Mouse (Mus musculus) bone marrow macrophage, adult 2 months (primary cell): ENCODE measurements around the gene Dnajc2. TPM values are rescaled to one million over a fixed set of nuclear protein-coding genes. Genes with fewer than 3 reads are reported as not detected.

ENCODE experiments used
- H3K27ac ChIP-seq: 2 replicates; pipeline ENCODE4 v1.5.1; 2012; ENCODE audit warnings: low read depth, low read length; ENCODE audit not compliant: insufficient read depth
- H3K4me1 ChIP-seq: 2 replicates; pipeline ENCODE4 v1.6.1; 2012; ENCODE audit warnings: low read length; ENCODE audit not compliant: control insufficient read depth, insufficient read depth
- H3K4me3 ChIP-seq: 2 replicates; pipeline ENCODE4 v1.5.1; 2012; ENCODE audit warnings: mild to moderate bottlenecking, low read length, moderate library complexity; ENCODE audit not compliant: insufficient read depth
- CTCF ChIP-seq: IDR thresholded peaks from 2 replicates; pipeline ENCODE4 v1.5.1; 2012; ENCODE audit warnings: low read depth, mild to moderate bottlenecking, low read length, moderate library complexity
- POLR2A ChIP-seq: IDR thresholded peaks from 2 replicates; pipeline ENCODE4 v1.6.1; 2012; ENCODE audit warnings: mild to moderate bottlenecking, low read depth, low read length, borderline replicate concordance
- polyA plus RNA-seq: library from polyadenylated mRNA; stranded (reverse); fragments of >200 nt; gene quantifications from 2 replicates; pipeline ENCODE4 v1.2.4, GENCODE M21; 2012; ENCODE audit not compliant: missing spikeins, insufficient read depth, insufficient read length

Dnajc2 gene
- 34.0 and 34.2 TPM in 2 replicates for polyA plus RNA-seq

DNA sequence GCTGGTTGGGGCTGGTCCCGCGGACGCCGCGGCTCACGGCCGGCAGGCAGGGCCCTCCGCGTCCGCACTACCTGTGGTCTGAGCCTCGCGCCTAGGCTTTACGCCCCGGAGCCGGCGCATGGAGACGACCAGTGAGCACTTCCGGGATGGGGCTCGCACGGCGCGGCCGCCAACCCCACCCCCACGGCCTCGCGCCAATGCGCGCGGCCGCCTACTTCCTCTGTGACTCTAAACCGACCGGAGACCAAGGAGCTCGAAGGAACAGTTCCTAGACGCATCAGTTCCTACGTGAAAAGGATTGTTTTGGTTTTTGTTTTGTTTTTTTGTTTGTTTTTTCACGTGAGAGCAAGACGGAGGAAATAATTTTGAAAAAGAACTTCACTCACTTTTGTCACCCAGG, at the start of gene Dnajc2, which contains the start of gene Psmc2:
Gene Dnajc2, minus strand, starts transcription at position 199 of the 400 bp plus-strand sequence.
Gene Psmc2, plus strand, starts transcription at position 231 of the 400 bp plus-strand sequence.
- Histone ChIP-seq H3K4me3 (peak within 1 kb of the TSS; percentile 90), H3K27ac (peak within 1 kb of the TSS; percentile 73), H3K4me1 (peaks cover 16% of the 10 kb centered on the region)
- TF ChIP-seq CTCF (no peak), POLR2A (no peak)

DNA sequence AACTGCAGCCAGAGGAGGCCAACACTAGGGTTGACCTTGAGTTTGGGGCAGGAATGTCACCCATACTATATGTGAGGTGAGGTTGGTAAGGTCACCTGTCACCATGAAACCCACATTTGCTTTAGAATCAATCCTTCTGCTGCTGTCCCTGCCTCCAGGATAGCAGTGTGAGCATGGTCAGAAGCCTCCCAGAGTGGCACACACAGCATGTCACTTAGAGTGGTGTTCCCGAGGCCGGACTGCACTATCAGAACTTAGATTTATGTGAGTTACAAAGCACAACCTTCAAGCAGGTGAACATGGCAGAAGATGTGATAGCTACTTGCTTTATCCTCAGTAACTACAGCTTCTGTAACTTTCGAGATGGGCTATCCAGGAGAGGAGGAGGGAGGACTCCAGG, 46.7 kb upstream of the Dnajc2 start:
- H3K4me3 ChIP-seq, result no peak overlapping the region
- no peaks in the 10 kb centered on the region for H3K4me1 ChIP-seq
- no peak overlapping the region for H3K27ac ChIP-seq
- no peak for TF ChIP-seq CTCF
- TF ChIP-seq POLR2A, result no peak

- TF ChIP-seq CTCF (no peak), POLR2A (no peak)
- Histone ChIP-seq H3K4me1 (no peaks in the 10 kb centered on the region), H3K4me3 (no peak overlapping the region), H3K27ac (no peak overlapping the region)
Measured at GRCm38 (mm10) chr5:21828855-21829254, 43.8 kb upstream of the Dnajc2 start.

DNA sequence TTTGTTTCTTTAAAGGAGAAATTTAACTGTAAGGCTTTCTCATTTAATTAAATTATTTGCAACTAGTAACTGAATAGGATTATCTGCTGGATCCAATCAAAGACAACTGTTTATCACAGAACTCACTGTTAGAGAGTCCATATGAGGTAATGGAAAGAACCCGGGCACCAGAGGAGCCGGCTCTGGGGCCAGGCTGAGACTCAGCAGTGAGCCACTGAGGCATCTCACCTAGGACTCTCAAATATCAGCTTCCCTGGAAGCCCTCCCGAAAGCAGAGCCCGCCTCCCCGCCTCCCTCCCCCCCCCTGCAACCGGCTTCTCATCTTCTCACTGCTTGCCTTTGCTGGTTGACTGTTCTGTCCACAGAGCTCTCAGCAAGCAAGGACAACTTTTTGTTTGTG, 42.6 kb upstream of the Dnajc2 start:
- TF ChIP-seq CTCF, result no peak
- no peak for TF ChIP-seq POLR2A
- no peak overlapping the region for H3K27ac ChIP-seq
- no peaks in the 10 kb centered on the region for H3K4me1 ChIP-seq
- no peak overlapping the region for H3K4me3 ChIP-seq

DNA sequence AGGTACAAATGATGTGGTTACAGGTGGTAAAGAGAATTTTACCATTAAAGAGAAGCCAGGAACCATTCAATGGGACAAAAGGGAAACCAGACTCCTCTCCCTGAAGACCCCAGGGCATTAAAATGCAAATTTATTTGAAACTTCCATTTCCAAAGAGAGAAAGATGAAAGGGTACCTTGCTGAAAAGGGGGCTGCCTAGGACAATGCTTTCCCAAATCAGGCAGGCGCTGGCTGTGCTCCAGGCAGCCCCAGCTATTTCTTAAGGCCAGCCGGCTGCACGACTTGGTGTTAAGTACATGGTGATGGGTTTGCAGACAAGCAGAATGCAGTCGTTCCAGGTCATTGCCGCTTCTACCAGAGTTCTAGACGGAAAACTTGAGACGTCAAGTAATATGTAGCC, 41.3 kb upstream of the Dnajc2 start:
- H3K4me1 ChIP-seq, result no peaks in the 10 kb centered on the region
- TF ChIP-seq CTCF (no peak), POLR2A (no peak)
- H3K4me3 ChIP-seq, result no peak overlapping the region
- no peak overlapping the region for H3K27ac ChIP-seq

GRCm38 (mm10) chr5:21813994-21814393, 28.9 kb upstream of the Dnajc2 start:
- Histone ChIP-seq H3K4me1 (no peaks in the 10 kb centered on the region), H3K4me3 (no peak overlapping the region), H3K27ac (no peak overlapping the region)
- TF ChIP-seq CTCF (peak; percentile 43; the same call in 1 of the 2 replicates), POLR2A (no peak)

- H3K4me1 ChIP-seq, result no peaks in the 10 kb centered on the region
- TF ChIP-seq CTCF (no peak), POLR2A (no peak)
- H3K4me3 ChIP-seq, result no peak overlapping the region
- no peak overlapping the region for H3K27ac ChIP-seq
Measured at GRCm38 (mm10) chr5:21810924-21811323, 25.9 kb upstream of the Dnajc2 start.

DNA sequence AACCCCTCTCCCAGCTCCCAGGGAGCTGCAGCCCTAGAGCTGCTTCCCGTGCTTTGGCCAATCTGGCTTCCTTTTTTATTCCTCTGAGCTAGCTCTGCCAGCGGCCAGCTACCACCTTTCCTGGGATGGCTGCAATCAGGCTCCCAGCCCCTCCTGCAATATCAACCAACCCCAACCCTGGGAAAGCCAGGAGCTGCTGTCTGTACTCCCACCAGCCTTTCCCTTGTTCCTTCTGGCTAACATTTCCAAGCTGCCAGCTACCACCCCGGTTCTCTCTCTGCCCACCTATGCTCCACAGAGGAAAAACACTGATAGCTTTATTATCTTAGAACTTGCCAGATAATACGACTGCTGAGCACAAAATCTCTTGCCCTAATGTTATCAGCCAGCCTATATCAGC, 19.8 kb upstream of the Dnajc2 start:
- H3K4me1 ChIP-seq, result no peaks in the 10 kb centered on the region
- TF ChIP-seq POLR2A (no peak), CTCF (no peak)
- H3K4me3 ChIP-seq, result no peak overlapping the region
- H3K27ac ChIP-seq, result no peak overlapping the region

- no peaks in the 10 kb centered on the region for H3K4me1 ChIP-seq
- H3K27ac ChIP-seq, result no peak overlapping the region
- TF ChIP-seq POLR2A (no peak), CTCF (no peak)
- no peak overlapping the region for H3K4me3 ChIP-seq
Measured at GRCm38 (mm10) chr5:21803691-21804188, 18.7 kb upstream of the Dnajc2 start.

- H3K4me1 ChIP-seq, result no peaks in the 10 kb centered on the region
- no peak overlapping the region for H3K27ac ChIP-seq
- no peak overlapping the region for H3K4me3 ChIP-seq
- TF ChIP-seq CTCF (no peak), POLR2A (no peak)
Measured at GRCm38 (mm10) chr5:21802907-21803306, 17.9 kb upstream of the Dnajc2 start.
